ENCODE assay signal across 8 mouse cellular contexts in genomic region chr9:34557846-34558245, GRCm38 (mm10).
A peak's percentile ranks its signal among the peaks of the same experiment; 100 is the strongest.
DNase-seq lines count a peak whose midpoint lies in the region; ATAC-seq lines count a peak whose summit lies in the region.

No protein-coding gene starts in this region.

- 32% methylated on average over 5 of the region's 5 CpGs for WGBS in embryonic facial prominence, embryonic 12.5 days
- 25% methylated on average over 5 of the region's 5 CpGs for WGBS in neural tube, embryonic 13.5 days

- peak overlapping the region; percentile 27; the same call in 1 of the 2 replicates for H3K4me2 ChIP-seq in embryonic facial prominence, embryonic 12.5 days (replicated peaks)
- peak overlapping the region; percentile 28 for H3K4me2 ChIP-seq in neural tube, embryonic 13.5 days

- no peaks in the 10 kb centered on the region for H3K36me3 ChIP-seq in embryonic facial prominence, embryonic 12.5 days
- no peaks in the 10 kb centered on the region for H3K36me3 ChIP-seq in neural tube, embryonic 13.5 days

- H3K9me3 ChIP-seq in embryonic facial prominence, embryonic 12.5 days: no peaks in the 10 kb centered on the region
- H3K9me3 ChIP-seq in neural tube, embryonic 13.5 days: no peaks in the 10 kb centered on the region

- H3K27ac ChIP-seq in embryonic facial prominence, embryonic 12.5 days: 0 out of 2 replicates have a peak overlapping the region, but pooled peaks have one; percentile 33
- H3K27ac ChIP-seq in neural tube, embryonic 13.5 days (replicated peaks): peak overlapping the region; percentile 70

- H3K9ac ChIP-seq in embryonic facial prominence, embryonic 12.5 days: no peak overlapping the region
- H3K9ac ChIP-seq in neural tube, embryonic 13.5 days: no peak overlapping the region

- ATAC-seq in embryonic facial prominence, embryonic 12.5 days (ENCODE audit: insufficient number of reproducible peaks, insufficient read depth, low FRiP score, low TSS enrichment): no peak
- ATAC-seq in neural tube, embryonic 13.5 days (ENCODE audit: low read depth): peak; percentile 79
- no peak for ATAC-seq in erythroblast, adult 5-6 weeks (replicated peaks; ENCODE audit: low FRiP score, poor library complexity, severe bottlenecking)

- no peaks in the 10 kb centered on the region; the same call in 1 of the 2 replicates for H3K27me3 ChIP-seq in embryonic facial prominence, embryonic 12.5 days
- no peaks in the 10 kb centered on the region for H3K27me3 ChIP-seq in neural tube, embryonic 13.5 days

- DNase-seq in layer of hippocampus, adult 11-12 months (ENCODE audit: low spot score): peak; percentile 26
- no peak for DNase-seq in layer of hippocampus, adult 9-10 months (ENCODE audit: low spot score)
- peak; percentile 62 for DNase-seq in layer of hippocampus, adult 9-11 months
- no peak for DNase-seq in thymus, postnatal 25 days
- no peak for DNase-seq in thymus, postnatal 36 days

- no peak overlapping the region for H3K4me3 ChIP-seq in embryonic facial prominence, embryonic 12.5 days
- H3K4me3 ChIP-seq in neural tube, embryonic 13.5 days: no peak overlapping the region

- peaks cover 12% of the 10 kb centered on the region; the same call in 1 of the 2 replicates for H3K4me1 ChIP-seq in embryonic facial prominence, embryonic 12.5 days
- peaks cover 58% of the 10 kb centered on the region for H3K4me1 ChIP-seq in neural tube, embryonic 13.5 days (replicated peaks)

Comparison
In these comparisons a context has a peak if more than half of its experiments do, and no peak if none do; other contexts are left out.
1. DNase-seq: peak in layer of hippocampus, adult 11-12 months (single experiment) and layer of hippocampus, adult 9-11 months (single experiment); none in layer of hippocampus, adult 9-10 months (single experiment), thymus, postnatal 25 days (single experiment) and thymus, postnatal 36 days (0 of 2).